Comparison of ENCODE assay signal across 17 mouse cellular contexts in genomic region chr1:44015556-44015955, GRCm38 (mm10). TPM values are rescaled to one million over a fixed set of nuclear protein-coding genes. Genes with fewer than 3 reads are reported as not detected.
"Had no signal": no experiment of that assay in that cellular context is flagged by ENCODE, and none has a peak within 500 bp of the region (broad histone marks: within the 10 kb centered on the region; RNA-seq: fewer than 3 reads in every experiment).

No protein-coding gene starts in this region.

- H3K27ac ChIP-seq: left cerebral cortex, adult 2 months; limb, embryonic 10.5 days; liver, embryonic 13.5 days; lung, embryonic 15.5 days; macrophage; midbrain, embryonic 15.5 days; neural tube, embryonic 12.5 days; stomach, embryonic 15.5 days had no signal

- H3K4me2 ChIP-seq: liver, embryonic 13.5 days; lung, embryonic 15.5 days; midbrain, embryonic 11.5 days; midbrain, embryonic 15.5 days; neural tube, embryonic 12.5 days; stomach, embryonic 15.5 days had no signal

- H3K36me3 ChIP-seq: limb, embryonic 10.5 days; liver, embryonic 13.5 days; lung, embryonic 15.5 days; midbrain, embryonic 15.5 days; neural tube, embryonic 12.5 days; stomach, embryonic 15.5 days had no signal

- DNase-seq: liver, embryonic 13.5 days; liver, postnatal 0 days; lung, postnatal 14 days; thymus, postnatal 36 days had no signal

- H3K9ac ChIP-seq: liver, embryonic 13.5 days; liver, postnatal 0 days; lung, embryonic 15.5 days; midbrain, embryonic 15.5 days; neural tube, embryonic 12.5 days; stomach, embryonic 15.5 days had no signal

- ATAC-seq: intestine, embryonic 16.5 days; liver, postnatal 0 days; midbrain, embryonic 15.5 days had no signal

- H3K4me3 ChIP-seq: left cerebral cortex, adult 2 months; limb, embryonic 10.5 days; liver, embryonic 13.5 days; lung, embryonic 15.5 days; megakaryocyte, embryonic 14.5 days; midbrain, embryonic 15.5 days; neural tube, embryonic 12.5 days; stomach, embryonic 15.5 days had no signal

- H3K27me3 ChIP-seq: liver, embryonic 13.5 days; lung, embryonic 15.5 days; midbrain, embryonic 15.5 days; neural tube, embryonic 12.5 days; stomach, embryonic 15.5 days had no signal

- H3K9me3 ChIP-seq: limb, embryonic 10.5 days; liver, embryonic 13.5 days; lung, embryonic 15.5 days; megakaryocyte, embryonic 14.5 days; midbrain, embryonic 15.5 days; neural tube, embryonic 12.5 days; stomach, embryonic 15.5 days had no signal

- H3K4me1 ChIP-seq: limb, embryonic 10.5 days; liver, embryonic 13.5 days; lung, embryonic 15.5 days; megakaryocyte, embryonic 14.5 days; midbrain, embryonic 15.5 days; neural tube, embryonic 12.5 days; stomach, embryonic 15.5 days had no signal

RNA-seq across cellular contexts. Expression of gene Mettl21c, which starts 4.3 kb away (rescaled TPM):
- total RNA-seq: left cerebral cortex, adult 2 months; left cerebral cortex, postnatal 14 days had no signal
- polyA plus RNA-seq: macrophage; spleen, adult 2 months had no signal

RNA-seq across cellular contexts. Expression of gene Gm8251, which starts 46.2 kb away (rescaled TPM):
- total RNA-seq: layer of hippocampus, postnatal 25 days; left cerebral cortex, adult 2 months; left cerebral cortex, postnatal 14 days had no signal
- polyA plus RNA-seq: intestine, embryonic 16.5 days; macrophage; spleen, adult 2 months had no signal
